Mouse (Mus musculus) megakaryocyte-erythroid progenitor cell, adult 5 weeks (primary cell): ENCODE data around the gene Ppcs. TPM values are rescaled to one million over a fixed set of nuclear protein-coding genes. Genes with fewer than 3 reads are reported as not detected.

Experiments used
- polyA plus RNA-seq: library from polyadenylated mRNA; stranded (reverse); fragments of >175 nt; gene quantifications from 2 replicates; pipeline ENCODE4 v1.2.3, GENCODE M21; 2012

The Ppcs gene
- polyA plus RNA-seq: 4.2 and 6.6 TPM in 2 replicates

DNA sequence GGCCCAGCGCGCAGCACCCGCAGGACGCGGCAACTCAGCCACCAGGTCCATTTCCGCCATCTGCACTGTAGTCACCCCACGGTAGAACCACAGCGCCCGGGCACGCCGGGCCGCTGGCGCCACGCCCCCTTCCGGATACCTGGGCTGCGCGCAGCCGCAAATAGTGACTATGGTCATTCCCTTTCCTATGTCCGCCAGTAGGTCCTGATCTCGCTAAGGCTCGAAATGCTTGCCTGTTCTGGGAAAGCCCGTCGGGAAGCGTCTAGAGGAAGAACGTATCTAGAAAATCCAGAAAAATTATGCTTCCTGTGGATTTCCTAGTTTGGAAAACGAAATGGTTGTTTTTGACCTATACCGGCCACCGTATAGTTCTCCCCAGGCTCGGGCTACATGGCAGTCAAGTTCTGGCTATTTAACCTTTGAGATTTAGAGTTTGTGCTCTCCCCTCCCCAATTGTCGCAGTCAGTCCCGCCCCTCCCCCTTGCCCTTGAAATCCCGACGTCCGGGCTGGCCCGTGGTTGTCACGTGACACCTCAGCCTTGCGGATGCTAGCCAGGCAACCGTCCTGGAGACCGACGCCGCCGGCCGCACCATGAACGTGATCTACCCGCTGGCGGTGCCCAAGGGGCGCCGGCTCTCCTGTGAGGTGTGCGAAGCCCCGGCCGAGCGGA, at the start of gene Ppcs, which contains the start of gene Zmynd12:
Gene Ppcs, minus strand, starts transcription at position 127 of the 671 bp plus-strand sequence.
Gene Zmynd12, plus strand, starts transcription at position 521 of the 671 bp plus-strand sequence.

DNA sequence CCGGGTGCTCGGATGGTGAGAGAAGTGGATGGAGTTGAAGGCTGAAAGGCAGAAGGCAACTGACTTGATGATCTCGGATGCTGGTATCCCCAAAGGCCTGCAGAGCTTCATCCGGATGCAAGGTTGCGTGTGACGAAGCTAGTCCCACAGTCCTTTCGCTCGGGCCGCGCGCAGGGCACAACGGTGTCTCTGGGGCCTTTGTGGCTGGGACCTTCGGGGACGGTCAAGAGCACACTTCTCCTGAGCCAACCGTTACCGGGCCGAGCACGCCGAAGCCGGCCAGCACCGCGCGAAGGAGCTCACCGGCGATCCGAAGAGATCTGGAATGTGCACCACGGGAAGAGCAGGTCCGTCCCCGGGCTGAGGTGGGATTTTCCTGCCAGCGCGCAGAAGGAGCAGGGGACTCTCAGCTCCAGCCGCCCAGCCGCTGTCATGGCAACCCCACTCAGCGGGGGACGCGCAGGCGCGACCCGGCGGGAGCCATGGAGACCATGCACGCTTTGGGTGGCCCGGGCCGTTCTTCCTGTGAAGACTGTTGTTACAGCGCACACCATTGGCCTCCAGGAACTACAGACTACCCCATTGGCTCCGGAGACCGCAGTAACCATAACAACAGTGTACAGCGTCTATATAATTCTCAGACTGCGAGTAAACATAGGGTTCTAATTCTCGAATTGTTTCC, 7.0 kb downstream of the Ppcs start, which contains the start of gene Ccdc30:
Gene Ccdc30, minus strand, starts transcription at position 450 of the 682 bp plus-strand sequence.

Other genes with a start within 250 kb of the Ppcs start
- 5.0 and 5.8 TPM in 2 replicates for gene Zfp691, start 248.2 kb downstream of the Ppcs start, polyA plus RNA-seq
- 16.4 and 22.6 TPM in 2 replicates for gene Ermap, start 232.4 kb downstream of the Ppcs start, polyA plus RNA-seq
- 112 and 123 TPM in 2 replicates for gene Svbp, start 227.1 kb downstream of the Ppcs start, polyA plus RNA-seq
- gene Tmem269, start 204.2 kb downstream of the Ppcs start, polyA plus RNA-seq: not detected in 2 replicates
- gene AU022252, start 189.7 kb downstream of the Ppcs start, polyA plus RNA-seq: 5.1 and 9.7 TPM in 2 replicates
- gene P3h1, start 189.5 kb downstream of the Ppcs start, polyA plus RNA-seq: 15.2 and 19.0 TPM in 2 replicates
- gene Cldn19, start 167.0 kb downstream of the Ppcs start, polyA plus RNA-seq: not detected in 2 replicates
- gene Ybx1, start 127.8 kb downstream of the Ppcs start, polyA plus RNA-seq: 2,148 and 2,363 TPM in 2 replicates
- gene Ppih, start 101.9 kb downstream of the Ppcs start, polyA plus RNA-seq: 2.2 and 2.7 TPM in 2 replicates
- 0.10 and 0.79 TPM in 2 replicates for gene Ccdc30, start 6.9 kb downstream of the Ppcs start, polyA plus RNA-seq
- 0.03 and 0.09 TPM in 2 replicates for gene Zmynd12, start 394 bp upstream of the Ppcs start, polyA plus RNA-seq
- not detected in 2 replicates for gene Rimkla, start 70.2 kb upstream of the Ppcs start, polyA plus RNA-seq
- 9.5 and 13.4 TPM in 2 replicates for gene Foxj3, start 114.6 kb upstream of the Ppcs start, polyA plus RNA-seq
- gene Frg2f1, start 117.1 kb upstream of the Ppcs start, polyA plus RNA-seq: 9.3 and 13.4 TPM in 2 replicates
- gene Guca2a, start 215.3 kb upstream of the Ppcs start, polyA plus RNA-seq: not detected in 2 replicates
- gene Guca2b, start 236.5 kb upstream of the Ppcs start, polyA plus RNA-seq: not detected in 2 replicates